Mouse (Mus musculus) layer of hippocampus, postnatal 10 days (tissue): ENCODE results near the gene Hist1h2be. TPM values are rescaled to one million over a fixed set of nuclear protein-coding genes. Genes with fewer than 3 reads are reported as not detected.
"Not testable (repeated sequence)": the region's sequence is repeated elsewhere in the genome, so short reads cannot be mapped to it uniquely, and the experiment has no call there.

Source experiments
- DNase-seq, 2 experiments: peaks; one replicate each; pipeline ENCODE4 v3.0.0; 2021; ENCODE audit warnings: low spot score in 2 of 2
- total RNA-seq, 2 experiments: library from RNA; stranded (reverse); gene quantifications; 2 replicates each; pipeline ENCODE4 v1.2.3; 2021

Gene Hist1h2be
- total RNA-seq, 2 experiments from 2014 or later = 6.7 to 8.4 TPM

GRCm38 (mm10) chr13:23573034-23573897 is 47.7 kb downstream of the Hist1h2be start:
- DNase-seq = not testable (repeated sequence)

- DNase-seq = no peak
Measured at GRCm38 (mm10) chr13:23572218-23573033, 48.5 kb downstream of the Hist1h2be start.

GRCm38 (mm10) chr13:23571504-23572217 is 49.3 kb downstream of the Hist1h2be start:
- DNase-seq = not testable (repeated sequence)

- DNase-seq = peak; percentile 61 to 72
Measured at GRCm38 (mm10) chr13:23571022-23571503, 49.9 kb downstream of the Hist1h2be start, which contains the start of the genes Hist1h2ae and Hist1h2bg. TSS of gene Hist1h2ae (minus strand) at chr13:23571220. TSS of gene Hist1h2bg (plus strand) at chr13:23571396.

- not testable (repeated sequence) for DNase-seq
Measured at GRCm38 (mm10) chr13:23570261-23571021, 50.5 kb downstream of the Hist1h2be start.

- no peak for DNase-seq
Measured at GRCm38 (mm10) chr13:23564482-23564881, 56.4 kb downstream of the Hist1h2be start.

- DNase-seq = peak in 1 of 2 experiments; percentile 46
Measured at GRCm38 (mm10) chr13:23562699-23563462, 58.0 kb downstream of the Hist1h2be start.

GRCm38 (mm10) chr13:23561883-23562659 is 58.9 kb downstream of the Hist1h2be start, which contains the start of gene Hist1h3e:
TSS of gene Hist1h3e (minus strand) at chr13:23562369.
- peak; percentile 94 to 95 for DNase-seq

- DNase-seq = not testable (repeated sequence)
Measured at GRCm38 (mm10) chr13:23561531-23561882, 59.4 kb downstream of the Hist1h2be start.

GRCm38 (mm10) chr13:23560699-23561098 is 60.2 kb downstream of the Hist1h2be start:
- not testable (repeated sequence) for DNase-seq

GRCm38 (mm10) chr13:23556906-23557305 is 64.0 kb downstream of the Hist1h2be start:
- DNase-seq = no peak

- DNase-seq = peak; percentile 37 to 60
Measured at GRCm38 (mm10) chr13:23555839-23556416, 65.0 kb downstream of the Hist1h2be start.

GRCm38 (mm10) chr13:23554925-23555838 is 65.7 kb downstream of the Hist1h2be start:
- DNase-seq = peak; percentile 58 to 71

GRCm38 (mm10) chr13:23554393-23554792 is 66.5 kb downstream of the Hist1h2be start:
- no peak for DNase-seq

GRCm38 (mm10) chr13:23552962-23553361 is 68.0 kb downstream of the Hist1h2be start, which contains the start of gene Hist1h1d:
TSS of gene Hist1h1d (plus strand) at chr13:23553262.
- no peak for DNase-seq

- DNase-seq = no peak
Measured at GRCm38 (mm10) chr13:23551931-23552914, 68.7 kb downstream of the Hist1h2be start.
